Mouse (Mus musculus): ENCODE measurements around the gene Agxt.

The Agxt gene

GRCm38 (mm10) chr1:93135036-93135526, at the start of gene Agxt:
Gene Agxt, plus strand, starts transcription at chr1:93135240.
- no peak for DNase-seq

- DNase-seq, result no peak
Measured at GRCm38 (mm10) chr1:93092582-93092981, 42.5 kb upstream of the Agxt start.

DNA sequence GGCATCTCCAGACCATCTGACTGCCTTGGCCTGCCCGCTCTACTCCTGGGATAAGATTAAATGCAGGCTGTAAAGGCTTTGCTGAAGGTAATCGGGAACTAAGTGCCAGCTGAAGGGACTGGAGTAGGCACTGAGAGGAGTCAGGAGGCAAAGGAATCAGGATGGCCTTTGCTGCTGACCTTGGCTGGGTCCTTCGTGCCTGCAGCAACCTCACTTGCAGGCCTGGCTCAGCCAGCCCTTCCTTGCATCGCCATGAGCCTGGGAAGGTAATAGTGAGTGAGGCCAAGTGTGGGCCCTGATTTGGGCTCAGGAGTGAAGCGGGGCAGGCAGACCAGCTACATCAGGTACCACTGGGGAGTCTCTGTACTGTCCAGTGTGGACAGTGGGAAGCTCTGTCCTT, 36.1 kb upstream of the Agxt start:
- peak; percentile 35 for DNase-seq

GRCm38 (mm10) chr1:93100243-93100575, 34.8 kb upstream of the Agxt start:
- peak; percentile 67 for DNase-seq

DNA sequence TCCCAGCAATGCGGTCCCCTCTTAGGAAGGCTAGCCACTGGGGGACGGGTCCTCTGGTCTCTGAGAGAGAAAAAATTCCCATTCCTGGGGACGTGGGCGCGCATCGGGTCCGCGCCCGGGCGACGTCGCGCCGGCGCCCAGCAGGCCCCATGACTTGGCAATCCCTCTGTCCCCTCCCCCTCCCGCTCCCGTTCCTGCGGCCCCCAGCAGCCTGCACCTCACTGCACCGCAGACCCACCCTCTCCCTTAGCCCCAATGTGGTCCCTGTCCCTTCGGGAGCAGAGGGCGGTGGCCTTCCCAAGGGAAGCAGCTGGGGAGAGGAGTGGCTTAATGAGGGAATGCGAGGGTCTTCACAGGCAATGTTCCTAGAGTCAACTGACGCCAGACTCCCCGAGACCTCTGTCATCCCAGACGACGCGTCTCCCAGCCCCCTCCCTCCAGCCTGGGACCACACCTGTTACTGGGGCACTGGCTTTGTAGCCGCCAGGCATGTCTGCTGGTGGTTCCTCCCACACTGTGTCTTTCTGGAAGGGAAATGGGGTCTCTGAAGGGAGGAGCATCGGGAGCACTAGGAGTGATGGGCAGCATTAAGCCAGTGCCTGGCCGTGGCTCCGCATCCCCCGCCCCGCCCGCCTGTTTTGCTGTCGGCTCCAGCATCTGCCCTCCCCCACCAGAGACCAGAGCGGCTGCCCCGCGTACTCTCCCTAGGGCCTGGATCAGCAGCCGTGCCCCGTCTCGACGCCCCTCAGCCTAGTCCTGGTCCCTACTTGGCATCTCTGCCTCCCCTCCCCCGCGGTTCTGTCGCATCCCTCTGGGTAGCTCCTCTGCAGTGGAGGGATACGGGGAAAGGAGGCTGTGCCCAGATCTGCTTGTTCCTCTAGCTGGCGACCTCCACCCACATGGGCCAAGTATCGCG, 34.2 kb upstream of the Agxt start:
- DNase-seq, result peak; percentile 78

GRCm38 (mm10) chr1:93101571-93102061, 33.4 kb upstream of the Agxt start, which contains the start of gene Kif1a:
Gene Kif1a, minus strand, starts transcription at chr1:93101951.
- DNase-seq, result peak; percentile 89

- DNase-seq, result peak; percentile 54
Measured at GRCm38 (mm10) chr1:93102700-93103099, 32.3 kb upstream of the Agxt start.

DNA sequence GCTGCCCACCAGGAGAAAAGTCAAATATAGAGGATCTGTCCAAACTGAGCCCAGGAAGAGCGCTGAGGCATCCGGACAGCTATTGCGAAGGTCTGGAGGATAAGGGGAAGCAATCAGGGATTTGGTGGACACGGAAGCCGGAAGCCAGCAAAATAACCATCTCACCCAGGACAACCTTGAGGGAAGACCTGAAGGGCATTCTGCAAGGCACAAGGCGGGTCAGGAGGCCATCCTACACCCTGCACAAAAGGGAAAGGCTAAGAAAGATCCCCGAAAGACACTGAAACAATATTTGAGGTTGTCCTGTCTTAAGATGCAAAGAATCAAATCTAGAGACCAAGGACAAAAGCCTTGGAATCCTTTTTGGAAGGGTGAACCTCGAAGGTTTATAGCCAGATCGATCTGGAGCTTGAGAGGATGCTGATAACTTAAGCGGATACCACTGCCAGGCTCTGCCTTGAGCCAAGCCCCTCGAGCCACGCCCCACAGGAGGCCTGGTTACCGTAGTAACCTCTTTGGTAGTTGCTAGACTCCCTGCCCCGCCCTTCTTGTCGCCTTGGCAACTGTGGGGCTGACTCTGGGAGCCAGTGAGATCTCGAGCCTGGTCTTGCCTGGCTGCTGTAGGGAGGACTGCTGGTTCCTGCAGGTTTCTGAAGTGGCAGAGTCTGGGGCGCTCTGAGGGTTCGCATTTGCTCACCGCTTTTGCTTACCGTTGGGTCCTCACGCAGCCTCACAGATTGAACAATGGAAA, 20.2 kb upstream of the Agxt start:
- peak; percentile 80 for DNase-seq

- DNase-seq, result no peak
Measured at GRCm38 (mm10) chr1:93115471-93115870, 19.6 kb upstream of the Agxt start.

DNA sequence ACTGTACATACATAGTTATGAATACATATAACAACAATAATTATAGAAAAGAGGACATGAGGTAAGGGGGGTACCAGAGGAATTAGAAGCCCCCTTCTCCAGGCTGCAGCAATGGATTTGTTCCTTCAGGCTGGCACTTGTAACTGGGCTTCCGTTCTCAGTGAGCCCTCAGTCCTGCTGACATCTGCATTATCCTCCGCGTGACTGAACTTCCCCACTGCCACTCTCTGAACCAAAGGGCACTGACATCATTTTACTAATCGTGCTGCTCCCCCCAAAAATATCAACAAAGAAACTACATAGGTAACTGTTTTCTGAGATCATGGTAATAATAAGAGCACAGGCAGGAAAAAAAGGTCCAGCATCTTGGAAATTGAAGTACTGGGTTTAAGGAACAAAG, 16.2 kb upstream of the Agxt start:
- DNase-seq, result no peak

- DNase-seq, result no peak
Measured at GRCm38 (mm10) chr1:93123179-93123854, 11.7 kb upstream of the Agxt start.

- DNase-seq, result no peak
Measured at GRCm38 (mm10) chr1:93124066-93124465, 11.0 kb upstream of the Agxt start.

GRCm38 (mm10) chr1:93125256-93125655, 9.8 kb upstream of the Agxt start:
- DNase-seq, result no peak

DNA sequence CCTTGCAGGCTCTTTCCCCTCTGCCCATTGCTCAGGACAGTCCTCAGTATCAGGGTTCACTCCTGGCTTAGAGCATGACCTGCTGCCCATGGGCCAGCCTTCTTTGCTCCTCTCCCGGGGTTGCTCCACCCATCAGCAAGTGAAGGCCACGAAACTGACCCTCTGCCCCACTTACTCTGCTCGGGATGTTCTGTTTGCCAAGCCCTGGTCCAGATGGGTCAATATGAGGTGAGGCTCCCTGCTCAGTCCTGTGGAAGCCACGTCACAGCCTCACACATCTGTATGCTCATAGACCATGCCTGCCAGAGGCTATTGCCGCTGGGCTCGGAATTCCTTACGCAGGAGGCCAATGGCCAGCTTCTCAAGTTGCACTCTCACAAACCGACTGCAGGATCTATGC, 6.8 kb upstream of the Agxt start:
- no peak for DNase-seq

- peak; percentile 55 for DNase-seq
Measured at GRCm38 (mm10) chr1:93128710-93129349, 6.2 kb upstream of the Agxt start.

GRCm38 (mm10) chr1:93130242-93130983, 4.6 kb upstream of the Agxt start:
- no peak for DNase-seq

DNA sequence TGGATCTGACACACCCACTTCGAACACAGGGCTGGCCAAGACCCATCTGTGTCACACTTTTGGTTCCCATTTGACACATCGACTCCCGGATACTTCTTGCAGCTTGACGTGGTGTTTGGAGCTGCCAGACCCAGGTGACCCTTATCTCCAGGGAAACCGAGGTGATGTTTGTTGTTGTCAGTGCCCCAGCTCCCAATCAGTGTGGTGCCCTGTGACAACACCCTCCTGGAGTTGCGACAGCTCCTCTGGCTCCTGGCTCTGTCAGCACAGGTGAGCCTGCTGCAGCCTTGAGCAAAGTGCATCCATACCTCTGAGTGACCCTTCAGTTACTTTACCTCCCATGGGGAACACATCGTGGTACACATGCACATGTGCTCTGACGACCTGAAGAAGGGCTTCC, 2.4 kb upstream of the Agxt start:
- DNase-seq, result no peak

DNA sequence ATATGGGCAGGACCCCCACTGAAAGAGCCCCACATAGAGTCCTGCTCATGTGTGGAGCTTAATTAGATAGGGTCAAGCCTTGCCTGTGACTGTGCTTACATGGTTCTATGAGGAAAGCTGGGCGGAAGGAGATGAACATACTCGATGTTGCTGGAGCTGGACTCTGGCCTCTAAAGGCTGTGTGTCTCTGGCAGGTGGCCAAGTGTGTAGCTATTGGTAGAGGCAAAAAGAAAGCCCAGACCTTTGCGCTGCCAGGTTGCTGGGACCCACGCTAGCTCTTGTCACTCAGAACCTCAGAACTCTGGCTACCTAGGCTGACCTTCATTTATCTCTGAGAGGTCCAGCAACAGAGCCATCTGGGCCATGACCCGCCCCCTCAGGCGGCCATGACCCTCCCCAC, 3.5 kb downstream of the Agxt start:
- DNase-seq, result no peak

GRCm38 (mm10) chr1:93139713-93140112, 4.7 kb downstream of the Agxt start:
- DNase-seq, result no peak

- DNase-seq, result no peak
Measured at GRCm38 (mm10) chr1:93142871-93143270, 7.8 kb downstream of the Agxt start.

DNA sequence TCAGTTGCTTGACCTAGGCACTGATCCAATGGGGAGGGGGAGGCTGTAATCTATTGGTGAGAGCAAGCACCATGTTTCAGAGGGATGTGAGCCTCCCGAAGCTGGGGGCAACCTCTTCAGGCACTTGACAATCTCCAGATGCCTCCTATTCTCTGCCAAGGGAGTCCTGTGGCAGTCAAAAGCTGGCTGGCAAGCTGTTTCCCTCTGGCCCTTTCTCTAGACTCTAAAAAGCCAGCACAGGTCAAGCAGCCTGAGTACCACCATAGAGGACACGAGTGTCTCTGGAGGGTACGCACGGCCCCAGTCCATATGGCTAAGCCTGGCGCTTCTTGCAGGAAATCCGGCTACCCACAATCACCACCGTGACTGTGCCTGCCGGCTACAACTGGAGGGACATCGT, 9.1 kb downstream of the Agxt start:
- DNase-seq, result no peak
